Mouse (Mus musculus): ENCODE data around the gene Plekhg6. TPM values are rescaled to one million over a fixed set of nuclear protein-coding genes. Genes with fewer than 3 reads are reported as not detected.

The Plekhg6 gene
- polyA plus RNA-seq, 1 experiment from 2014 or later, result 0.06 TPM

DNA sequence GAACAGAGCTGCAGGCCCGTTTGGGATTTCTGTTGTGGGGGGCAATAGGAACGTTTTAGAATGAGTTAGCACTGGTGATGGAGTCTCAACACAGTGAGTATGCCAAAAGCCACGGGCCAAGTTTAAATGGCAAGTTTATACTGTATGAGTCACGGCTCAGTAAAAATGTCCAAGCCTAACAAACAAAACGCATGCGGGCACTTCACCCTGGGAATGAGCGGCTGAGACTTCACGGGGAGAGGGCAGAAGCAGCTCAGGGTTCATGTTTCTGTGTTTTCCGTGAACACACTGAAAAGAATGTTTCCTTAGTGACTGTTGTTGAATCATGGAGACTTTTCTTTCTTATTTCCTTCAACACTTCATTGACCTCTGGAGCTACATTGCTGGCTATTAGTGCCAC is 32.7 kb upstream of the Plekhg6 start:
- no peak overlapping the region for H3K9ac ChIP-seq (replicated peaks)
- ATAC-seq (replicated peaks), result no peak
- no peaks in the 10 kb centered on the region for H3K36me3 ChIP-seq
- 76% methylated on average over 9 of the region's 9 CpGs for WGBS
- H3K4me1 ChIP-seq, result no peaks in the 10 kb centered on the region
- no peaks in the 10 kb centered on the region for H3K9me3 ChIP-seq
- no peak overlapping the region for H3K4me3 ChIP-seq
- no peaks in the 10 kb centered on the region for H3K27me3 ChIP-seq
- H3K4me2 ChIP-seq (replicated peaks), result no peak overlapping the region
- H3K27ac ChIP-seq (replicated peaks), result no peak overlapping the region

DNA sequence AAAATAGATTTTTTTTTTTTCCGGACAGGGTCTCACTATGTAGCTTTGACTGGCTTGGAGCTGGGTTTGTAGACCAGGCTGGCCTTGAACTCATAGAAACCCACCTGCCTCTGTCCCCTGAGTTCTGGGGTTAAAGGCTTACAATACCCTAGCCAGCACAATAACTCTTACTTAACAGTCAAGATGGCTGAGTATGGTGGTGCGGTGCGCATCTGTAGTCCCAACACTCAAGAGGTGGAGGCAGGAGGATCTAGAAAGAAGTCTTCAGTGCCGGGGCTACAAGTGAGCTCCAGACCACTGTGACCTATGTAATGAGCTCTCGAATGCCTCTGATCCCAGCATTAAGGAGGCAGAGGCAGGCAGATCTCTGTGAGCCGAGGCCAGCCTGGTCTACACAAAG is 31.1 kb upstream of the Plekhg6 start:
- H3K27me3 ChIP-seq, result no peaks in the 10 kb centered on the region
- H3K27ac ChIP-seq (replicated peaks), result no peak overlapping the region
- no peak for ATAC-seq (replicated peaks)
- H3K4me2 ChIP-seq (replicated peaks), result no peak overlapping the region
- no peak overlapping the region for H3K4me3 ChIP-seq
- H3K36me3 ChIP-seq, result no peaks in the 10 kb centered on the region
- no peaks in the 10 kb centered on the region for H3K9me3 ChIP-seq
- H3K9ac ChIP-seq (replicated peaks), result no peak overlapping the region
- 97% methylated on average over 6 of the region's 6 CpGs for WGBS
- H3K4me1 ChIP-seq, result no peaks in the 10 kb centered on the region

DNA sequence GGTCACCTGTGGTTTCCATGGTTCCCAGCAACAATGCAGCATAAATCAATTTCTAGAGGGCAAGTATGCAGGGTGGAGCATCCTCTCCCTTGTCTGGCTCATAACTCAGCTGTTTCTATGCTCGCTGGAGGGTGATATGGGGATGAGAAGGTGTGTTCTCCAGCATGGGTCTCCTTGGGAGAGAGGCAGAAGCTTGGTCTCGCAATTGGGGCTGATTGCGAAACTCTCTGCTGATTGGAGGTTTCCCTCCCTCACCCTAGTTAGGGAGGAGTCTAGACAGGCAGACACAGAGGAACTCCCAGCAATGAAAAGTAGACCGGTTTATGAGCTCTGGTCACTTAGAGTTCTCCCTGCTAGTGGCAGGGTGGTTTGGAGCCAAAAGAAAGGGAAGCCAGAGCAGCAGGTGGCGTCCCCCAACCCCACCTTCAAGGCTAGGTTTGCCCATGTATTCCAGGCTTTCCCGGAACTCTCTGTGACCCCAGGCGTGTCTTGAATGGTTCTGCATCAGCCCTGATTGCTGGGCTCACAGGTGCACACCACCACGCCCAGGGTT is 30.5 kb upstream of the Plekhg6 start:
- no peaks in the 10 kb centered on the region for H3K27me3 ChIP-seq
- ATAC-seq (replicated peaks), result no peak
- WGBS, result 74% methylated on average over 8 of the region's 8 CpGs
- H3K4me1 ChIP-seq, result no peaks in the 10 kb centered on the region
- no peaks in the 10 kb centered on the region for H3K9me3 ChIP-seq
- H3K27ac ChIP-seq (replicated peaks), result no peak overlapping the region
- H3K36me3 ChIP-seq, result no peaks in the 10 kb centered on the region
- no peak overlapping the region for H3K4me2 ChIP-seq (replicated peaks)
- H3K9ac ChIP-seq (replicated peaks), result no peak overlapping the region
- H3K4me3 ChIP-seq, result no peak overlapping the region

DNA sequence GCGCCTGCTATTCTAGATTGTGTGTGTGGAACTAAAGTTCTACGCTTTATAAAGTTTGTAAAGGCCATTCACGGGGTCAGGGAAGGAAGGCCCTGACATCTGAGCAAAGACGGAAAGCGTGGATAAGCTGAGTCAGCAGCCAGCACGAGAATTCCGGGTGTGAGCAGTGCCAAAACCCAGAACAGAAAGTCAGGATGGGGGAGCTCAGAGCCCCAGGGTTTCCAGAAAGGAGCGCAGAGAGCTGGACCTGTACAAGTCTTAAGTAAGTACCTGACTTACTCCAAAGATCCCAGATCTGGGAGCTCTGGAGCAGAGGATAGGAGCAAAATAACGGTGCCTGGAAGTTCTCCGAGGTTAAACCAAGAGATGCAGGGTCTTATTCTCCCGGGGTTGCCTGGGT is 30.0 kb upstream of the Plekhg6 start:
- Histone ChIP-seq H3K9ac (replicated peaks) (no peak overlapping the region), H3K9me3 (no peaks in the 10 kb centered on the region), H3K4me1 (no peaks in the 10 kb centered on the region), H3K27ac (replicated peaks) (no peak overlapping the region), H3K27me3 (no peaks in the 10 kb centered on the region), H3K36me3 (no peaks in the 10 kb centered on the region), H3K4me2 (replicated peaks) (no peak overlapping the region), H3K4me3 (no peak overlapping the region)
- 76% methylated on average over 11 of the region's 11 CpGs for WGBS
- ATAC-seq (replicated peaks), result no peak

DNA sequence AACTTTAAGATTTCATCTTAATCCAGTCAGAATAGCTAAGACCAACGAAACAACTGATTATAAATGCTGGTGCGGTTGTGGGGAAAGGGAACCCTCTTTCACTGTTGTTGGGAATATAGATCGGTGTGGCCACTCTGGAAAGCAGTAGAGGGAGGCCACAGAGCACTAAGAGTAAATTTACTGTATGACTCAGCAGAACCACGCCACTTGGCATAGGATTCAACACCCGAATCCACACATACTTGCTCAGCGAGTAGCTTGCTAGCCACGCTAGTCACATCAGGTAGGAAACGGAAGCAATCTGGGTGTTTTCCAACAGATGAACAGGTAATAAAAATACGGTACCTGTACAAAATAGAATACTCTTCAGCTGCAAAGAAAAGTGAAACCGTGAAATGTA is 27.1 kb upstream of the Plekhg6 start:
- no peaks in the 10 kb centered on the region for H3K4me1 ChIP-seq
- H3K9ac ChIP-seq (replicated peaks), result no peak overlapping the region
- no peak overlapping the region for H3K4me2 ChIP-seq (replicated peaks)
- no peaks in the 10 kb centered on the region for H3K27me3 ChIP-seq
- no peaks in the 10 kb centered on the region for H3K9me3 ChIP-seq
- no peaks in the 10 kb centered on the region for H3K36me3 ChIP-seq
- no peak overlapping the region for H3K4me3 ChIP-seq
- ATAC-seq (replicated peaks), result no peak
- H3K27ac ChIP-seq (replicated peaks), result no peak overlapping the region
- WGBS, result 94% methylated on average over 10 of the region's 10 CpGs

DNA sequence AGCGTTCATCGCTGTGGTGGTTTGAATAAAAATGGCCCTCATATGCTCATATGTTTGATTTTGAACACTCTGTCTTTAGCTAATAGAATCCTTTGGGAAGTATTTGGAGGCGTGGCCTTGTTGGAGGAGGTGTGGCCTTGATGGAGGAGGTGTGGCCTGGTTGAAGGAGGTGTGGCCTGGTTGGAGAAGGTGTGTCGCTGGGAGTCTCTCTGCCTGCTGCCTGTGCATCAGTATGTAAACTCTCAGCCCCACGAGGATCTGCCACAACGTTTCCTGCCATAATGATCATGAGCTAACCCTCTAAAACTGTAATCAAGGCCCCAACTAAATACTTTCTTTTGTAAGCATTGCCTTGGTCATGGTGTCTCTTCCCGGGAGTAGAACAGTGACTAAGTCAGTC is 26.6 kb upstream of the Plekhg6 start:
- no peaks in the 10 kb centered on the region for H3K36me3 ChIP-seq

DNA sequence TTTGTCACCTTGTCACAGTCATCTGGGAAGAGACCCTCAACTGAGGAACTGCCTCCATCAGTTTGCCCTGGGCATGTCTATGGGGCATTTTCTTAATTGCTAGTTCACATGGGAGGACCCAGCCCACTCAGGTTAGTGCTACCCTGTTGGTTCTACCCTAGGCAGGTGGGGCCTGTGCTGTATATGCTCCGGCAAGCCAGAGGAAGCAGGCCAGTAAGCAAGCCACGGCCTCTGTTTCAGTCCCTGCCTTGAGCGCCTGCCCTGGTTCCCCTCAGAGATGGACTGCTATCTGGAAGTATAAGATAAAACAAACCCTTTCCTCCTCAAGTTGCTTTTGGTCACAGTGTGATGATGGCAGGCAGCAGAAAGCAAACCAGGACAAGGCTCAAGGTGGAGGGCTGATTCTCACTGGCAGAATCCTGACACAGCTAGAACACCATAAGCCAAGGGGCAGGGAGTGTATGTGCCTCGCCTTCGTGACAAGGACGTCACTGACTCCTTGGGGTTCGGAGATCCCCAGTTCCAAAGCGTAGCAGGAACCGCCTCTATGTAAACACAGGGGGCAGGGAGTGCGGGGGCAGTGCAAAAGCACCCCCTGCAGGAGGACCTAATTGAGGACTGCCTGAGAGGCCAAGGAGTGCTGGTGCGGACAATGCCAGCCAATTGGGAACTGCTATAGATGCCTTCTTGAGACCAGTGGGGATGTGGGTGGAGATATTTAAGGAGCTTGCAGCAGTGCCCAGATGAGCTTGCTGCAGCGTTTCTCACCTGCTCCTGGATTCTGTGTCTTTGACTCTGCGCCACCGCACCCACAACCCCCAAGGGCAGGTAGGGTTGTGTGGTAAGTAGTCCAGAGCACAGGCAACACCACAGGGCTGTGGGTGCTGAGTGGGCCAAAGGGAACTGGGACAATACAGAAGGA is 25.1 kb upstream of the Plekhg6 start:
- H3K27ac ChIP-seq (replicated peaks), result no peak overlapping the region
- H3K9ac ChIP-seq (replicated peaks), result no peak overlapping the region
- no peaks in the 10 kb centered on the region for H3K27me3 ChIP-seq

More for the DNA sequence above, 26.6 kb upstream of the Plekhg6 start:
- Histone ChIP-seq H3K27ac (replicated peaks) (no peak overlapping the region), H3K27me3 (no peaks in the 10 kb centered on the region), H3K4me3 (no peak overlapping the region), H3K9me3 (no peaks in the 10 kb centered on the region), H3K9ac (replicated peaks) (no peak overlapping the region), H3K4me1 (no peaks in the 10 kb centered on the region), H3K4me2 (replicated peaks) (no peak overlapping the region)
- 85% methylated on average over 7 of the region's 7 CpGs for WGBS
- ATAC-seq (replicated peaks), result no peak

DNA sequence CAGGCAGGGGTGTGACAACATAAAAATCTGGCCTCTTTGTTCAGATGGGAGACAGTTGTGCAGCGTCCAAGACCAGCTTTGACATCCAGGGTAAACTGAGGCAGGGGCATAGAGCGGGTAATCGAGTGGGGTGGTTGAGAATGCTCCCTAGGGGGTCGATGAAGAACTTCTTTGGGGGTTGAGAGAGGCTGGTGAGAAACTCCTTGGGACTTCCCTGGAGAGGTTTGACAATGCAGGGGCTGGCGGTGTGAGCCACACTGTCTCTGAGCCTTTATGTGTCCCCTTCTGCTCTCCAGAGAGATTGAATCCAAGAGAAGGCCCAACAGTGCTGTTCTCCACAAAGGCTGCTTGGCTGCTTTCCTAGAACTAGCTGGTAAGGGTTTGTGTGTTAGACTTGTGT is 9.3 kb upstream of the Plekhg6 start:
- WGBS, result 85% methylated on average over 5 of the region's 5 CpGs
- Histone ChIP-seq H3K9me3 (no peaks in the 10 kb centered on the region), H3K4me2 (replicated peaks) (no peak overlapping the region), H3K27me3 (no peaks in the 10 kb centered on the region), H3K9ac (replicated peaks) (no peak overlapping the region), H3K27ac (replicated peaks) (no peak overlapping the region), H3K4me3 (no peak overlapping the region), H3K4me1 (no peaks in the 10 kb centered on the region), H3K36me3 (no peaks in the 10 kb centered on the region)
- ATAC-seq (replicated peaks), result no peak

More for the DNA sequence above, 25.1 kb upstream of the Plekhg6 start:
- no peaks in the 10 kb centered on the region for H3K4me1 ChIP-seq
- H3K4me3 ChIP-seq, result no peak overlapping the region
- no peak for ATAC-seq (replicated peaks)
- H3K9me3 ChIP-seq, result no peaks in the 10 kb centered on the region
- H3K36me3 ChIP-seq, result no peaks in the 10 kb centered on the region
- no peak overlapping the region for H3K4me2 ChIP-seq (replicated peaks)
- WGBS, result 57% methylated on average over 14 of the region's 14 CpGs

DNA sequence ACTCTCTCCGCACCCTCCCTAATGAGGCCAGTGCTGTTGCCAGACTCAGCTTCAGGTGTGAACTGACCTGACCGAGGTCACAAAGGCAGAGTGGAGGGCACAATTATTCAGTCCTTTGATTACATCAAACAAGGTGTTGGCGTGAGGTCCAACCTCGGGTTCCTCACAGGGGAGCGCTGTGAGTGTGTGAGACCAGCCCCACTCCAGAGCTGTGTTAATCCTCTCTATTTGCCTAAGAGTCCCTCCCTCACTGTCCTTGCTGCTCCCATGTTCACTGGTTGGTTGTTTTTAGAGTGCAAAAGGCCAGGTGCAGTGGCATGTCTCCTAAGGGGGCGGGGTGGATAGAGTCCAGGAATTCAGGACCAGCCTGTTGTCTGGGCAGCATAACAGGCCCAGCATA is 5.5 kb upstream of the Plekhg6 start:
- no peak overlapping the region for H3K27ac ChIP-seq (replicated peaks)
- no peak overlapping the region for H3K9ac ChIP-seq (replicated peaks)
- no peaks in the 10 kb centered on the region for H3K9me3 ChIP-seq
- H3K4me1 ChIP-seq, result no peaks in the 10 kb centered on the region
- no peak overlapping the region for H3K4me3 ChIP-seq
- ATAC-seq (replicated peaks), result no peak
- peaks cover 9% of the 10 kb centered on the region; the same call in 1 of the 2 replicates for H3K27me3 ChIP-seq
- no peaks in the 10 kb centered on the region for H3K36me3 ChIP-seq
- WGBS, result 80% methylated on average over 6 of the region's 6 CpGs
- no peak overlapping the region for H3K4me2 ChIP-seq (replicated peaks)

DNA sequence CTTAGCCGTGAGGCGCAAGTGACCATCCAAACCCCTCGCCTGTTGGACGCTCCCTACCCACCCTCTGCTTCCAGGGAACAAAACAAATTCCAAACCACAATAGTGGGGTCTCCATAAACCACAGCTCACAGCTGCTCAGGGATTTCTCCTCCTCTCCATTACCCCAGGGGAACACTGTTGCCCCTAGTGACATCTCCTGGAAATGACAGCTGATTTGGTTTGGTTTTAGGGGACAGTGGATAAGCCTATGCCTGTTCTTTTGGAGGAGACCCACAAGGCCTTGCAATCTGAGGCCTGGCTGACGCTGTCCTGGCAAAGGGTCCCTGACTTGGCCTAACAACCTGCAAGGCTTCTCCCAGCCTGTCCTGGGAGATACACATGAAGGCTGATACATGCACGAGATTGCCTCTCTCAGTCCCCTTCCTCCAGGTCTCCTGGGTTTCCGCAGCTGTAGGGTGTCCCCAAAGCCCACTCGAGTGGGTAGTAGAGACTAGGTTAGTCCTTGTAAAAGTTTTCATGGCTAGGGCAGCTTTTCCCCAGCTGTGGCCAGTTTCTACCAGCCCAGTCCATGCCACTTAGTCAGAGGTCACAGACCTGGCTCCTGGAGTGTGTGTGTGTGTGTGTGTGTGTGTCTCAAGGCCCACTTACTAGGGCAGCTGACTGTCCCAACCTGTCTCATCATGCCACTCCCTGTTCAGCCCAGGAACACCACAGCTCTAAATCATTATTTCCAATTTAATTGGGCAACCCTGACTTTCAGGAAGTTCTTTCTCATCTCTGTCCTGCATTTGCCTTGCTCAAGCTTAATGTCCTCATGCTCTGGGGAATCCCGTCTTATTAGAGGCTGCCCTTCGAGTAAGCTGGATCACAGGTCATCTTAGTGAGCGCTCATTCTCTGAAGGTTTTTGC is 4.7 kb upstream of the Plekhg6 start:
- no peak overlapping the region for H3K9ac ChIP-seq (replicated peaks)
- no peak overlapping the region for H3K27ac ChIP-seq (replicated peaks)
- no peak overlapping the region for H3K4me3 ChIP-seq
- no peaks in the 10 kb centered on the region for H3K36me3 ChIP-seq
- H3K9me3 ChIP-seq, result no peaks in the 10 kb centered on the region
- ATAC-seq (replicated peaks), result no peak
- H3K27me3 ChIP-seq, result peaks cover 17% of the 10 kb centered on the region
- no peak overlapping the region for H3K4me2 ChIP-seq (replicated peaks)
- peaks cover 5% of the 10 kb centered on the region for H3K4me1 ChIP-seq
- WGBS, result 62% methylated on average over 11 of the region's 11 CpGs

DNA sequence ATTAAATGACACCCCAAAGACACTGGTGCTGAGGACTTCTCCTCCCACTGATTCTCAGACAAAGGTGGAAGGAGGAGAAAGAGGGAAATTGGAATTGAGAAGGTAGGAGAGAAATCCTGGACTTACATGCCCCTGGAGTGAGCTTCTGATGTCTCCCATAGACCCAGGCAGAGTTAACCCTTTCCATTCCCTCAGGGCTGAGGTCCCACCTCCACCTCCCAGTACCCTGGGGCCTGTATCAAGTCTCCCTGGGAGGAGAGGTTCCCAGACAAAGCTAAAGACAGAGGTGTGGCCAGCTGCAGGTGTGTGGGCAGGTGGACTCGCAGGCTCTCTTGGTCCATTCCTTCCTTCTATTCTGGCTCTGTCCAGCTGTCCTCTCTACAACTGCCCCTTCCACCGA is 1.4 kb upstream of the Plekhg6 start:
- peaks cover 16% of the 10 kb centered on the region for H3K4me1 ChIP-seq
- no peak overlapping the region for H3K4me2 ChIP-seq (replicated peaks)
- no peak overlapping the region for H3K27ac ChIP-seq (replicated peaks)
- no peak for ATAC-seq (replicated peaks)
- H3K9me3 ChIP-seq, result no peaks in the 10 kb centered on the region
- H3K27me3 ChIP-seq, result peaks cover 48% of the 10 kb centered on the region
- no peak overlapping the region for H3K4me3 ChIP-seq
- no peaks in the 10 kb centered on the region for H3K36me3 ChIP-seq
- H3K9ac ChIP-seq (replicated peaks), result no peak overlapping the region
- WGBS, result 72% methylated on average over 2 of the region's 2 CpGs

DNA sequence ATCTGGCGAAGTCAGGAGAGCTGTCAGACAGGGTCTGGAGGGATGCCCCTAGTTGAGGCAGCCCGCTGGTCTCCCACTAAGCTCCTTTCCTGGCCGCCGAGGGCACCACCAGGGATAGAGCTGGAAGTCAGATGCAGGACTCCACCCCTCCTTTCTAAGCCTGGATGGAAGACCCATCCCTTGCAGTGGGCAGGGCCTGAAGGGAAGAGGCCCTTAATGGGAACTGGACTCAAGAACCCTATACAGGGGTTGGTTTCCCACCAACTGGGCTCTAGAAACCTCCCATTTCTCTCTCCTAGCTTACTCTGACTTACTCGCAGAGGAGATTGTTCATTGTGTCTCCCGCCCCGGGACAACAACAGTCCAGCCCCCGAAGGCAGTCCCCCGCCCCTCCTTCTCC is 812 bp downstream of the Plekhg6 start:
- Histone ChIP-seq H3K4me2 (replicated peaks) (0 out of 2 replicates have a peak overlapping the region, but pooled peaks have one; percentile 46), H3K9me3 (no peaks in the 10 kb centered on the region), H3K4me1 (peaks cover 16% of the 10 kb centered on the region), H3K9ac (replicated peaks) (no peak overlapping the region), H3K27me3 (peaks cover 50% of the 10 kb centered on the region), H3K4me3 (no peak overlapping the region; the same call in 1 of the 2 replicates), H3K36me3 (no peaks in the 10 kb centered on the region), H3K27ac (replicated peaks) (no peak overlapping the region)
- no peak for ATAC-seq (replicated peaks)
- whole genome bisulfite sequencing, result 4% methylated on average over 9 of the region's 9 CpGs
